Mouse (Mus musculus): Measurements from ENCODE around the gene Gak. TPM values are rescaled to one million over a fixed set of nuclear protein-coding genes. Genes with fewer than 3 reads are reported as not detected.

Gak gene
- total and polyA plus RNA-seq, 3 experiments, result 49.9 to 67.3 (median 65.2) TPM

DNA sequence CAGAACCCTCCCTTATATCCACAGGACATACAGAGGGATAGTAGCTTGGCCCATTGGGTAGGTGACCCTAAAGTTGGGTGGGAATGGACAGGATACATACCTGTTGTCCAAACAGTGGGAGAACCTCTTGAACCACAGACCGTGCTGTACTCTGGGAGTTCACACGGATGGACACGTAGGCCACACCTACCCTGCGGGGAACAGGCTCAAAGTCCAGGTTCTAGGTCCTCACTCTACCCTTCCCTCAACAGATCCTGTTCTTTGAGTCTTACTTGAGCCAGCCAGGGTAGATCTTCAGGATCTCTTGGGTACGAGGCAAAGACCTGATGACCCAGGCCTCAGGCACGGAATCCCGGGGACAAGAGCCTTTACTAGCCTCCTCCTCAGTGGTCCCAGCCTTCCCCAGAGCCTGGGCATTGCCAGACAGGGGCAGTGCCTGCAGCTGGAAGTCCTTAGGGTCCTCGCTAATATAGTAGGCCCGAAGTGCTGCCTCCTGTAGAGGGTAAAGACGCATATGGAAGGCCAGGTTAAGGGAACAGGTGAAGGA lies 25.0 kb upstream of the Gak start:
- no peak for DNase-seq (ENCODE audit: extremely low read depth)
- Histone ChIP-seq H3K9me3 (replicated peaks; ENCODE audit: low read length) (no peaks in the 10 kb centered on the region), H3K4me1 (ENCODE audit: control insufficient read depth in 1 of 2, insufficient read depth in 2 of 2) (peaks cover 0 to 11% of the 10 kb centered on the region in 2 experiments; a peak in 2 of 4 replicates), H3K4me3 (replicated peaks in 1 of 3; ENCODE audit: low read depth in 2 of 3, low read length in 2 of 3, poor library complexity in 1 of 3) (no peak overlapping the region), H3K4me2 (ENCODE audit: insufficient read depth, low read depth, poor library complexity, severe bottlenecking) (no peak overlapping the region), H3K27ac (ENCODE audit: insufficient read depth, low read depth) (no peak overlapping the region), H3K79me2 (replicated peaks; ENCODE audit: control insufficient read depth, extremely low read depth, insufficient read depth, poor library complexity, severe bottlenecking) (no peaks in the 10 kb centered on the region), H3K36me3 (replicated peaks in 1 of 2; ENCODE audit: control insufficient read depth in 1 of 2, insufficient read depth in 1 of 2, low read length in 1 of 2) (peaks cover 62 to 89% of the 10 kb centered on the region in 2 experiments), H3K27me3 (replicated peaks) (no peaks in the 10 kb centered on the region), H3K9ac (ENCODE audit: insufficient read depth, low read depth) (no peak overlapping the region)
- in situ Hi-C loops (cut with MboI; ENCODE audit: low pct_ligation_motif_present, low pct_unique_long_range_greater_than_20kb, low sequenced_read_pairs) (loop anchor here (25.0 kb wide), 1 partner anchor 217 kb away; the partner anchor contains the start of genes Atp5k and Mfsd7a), dilution Hi-C loops (cut with MboI; ENCODE audit: extremely low pct_ligation_motif_present, extremely low pct_unique_long_range_greater_than_20kb, low sequenced_read_pairs) (no loop called here)
- TF ChIP-seq JUND (conservative IDR thresholded peaks at IDR 0.05; ENCODE audit: low read depth, low read length) (no peak), MXI1 (IDR thresholded peaks at IDR 0.05; ENCODE audit: low read depth, low read length) (no peak), CHD1 (IDR thresholded peaks at IDR 0.05; ENCODE audit: low read depth, low read length) (no peak), GABPA (IDR thresholded peaks at IDR 0.05; ENCODE audit: insufficient replicate concordance, low read depth, low read length) (no peak), NRF1 (IDR thresholded peaks at IDR 0.05; ENCODE audit: low read depth, low read length) (no peak), MEF2A (IDR thresholded peaks at IDR 0.05; ENCODE audit: borderline replicate concordance, low read depth, low read length) (no peak), HCFC1 (IDR thresholded peaks at IDR 0.05; ENCODE audit: low read depth, low read length) (no peak), IRF4 (IDR thresholded peaks at IDR 0.05; ENCODE audit: low read depth, low read length) (no peak), ZC3H11A (IDR thresholded peaks at IDR 0.05; ENCODE audit: low read depth, low read length) (no peak), USF1 (IDR thresholded peaks at IDR 0.05; ENCODE audit: low read depth, low read length) (no peak), TCF12 (IDR thresholded peaks at IDR 0.05; ENCODE audit: low read depth, low read length) (no peak)

DNA sequence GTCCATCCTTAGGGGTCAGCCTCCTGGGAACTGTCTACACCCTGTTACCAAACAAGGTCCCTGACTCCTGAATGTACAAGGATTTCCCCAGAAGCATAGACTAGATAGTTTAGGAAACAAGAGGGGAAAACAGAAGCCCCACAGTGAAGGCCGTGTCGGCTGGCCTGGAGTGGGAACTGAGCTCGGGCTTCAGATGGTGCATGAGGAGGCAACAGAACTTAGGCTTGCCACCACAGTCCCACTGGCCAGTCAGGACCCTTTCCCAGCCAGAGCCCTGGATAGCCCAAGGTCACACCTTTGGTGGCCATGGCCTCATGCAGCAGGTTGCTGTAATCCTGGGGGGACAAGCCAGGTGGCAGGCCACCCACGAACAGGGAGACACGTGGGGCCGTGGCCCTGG lies 23.8 kb upstream of the Gak start:
- Histone ChIP-seq H3K27ac (ENCODE audit: insufficient read depth, low read depth) (no peak overlapping the region), H3K36me3 (replicated peaks in 1 of 2; ENCODE audit: control insufficient read depth in 1 of 2, insufficient read depth in 1 of 2, low read length in 1 of 2) (peaks cover 73 to 98% of the 10 kb centered on the region in 2 experiments), H3K79me2 (replicated peaks; ENCODE audit: control insufficient read depth, extremely low read depth, insufficient read depth, poor library complexity, severe bottlenecking) (no peaks in the 10 kb centered on the region), H3K9ac (ENCODE audit: insufficient read depth, low read depth) (no peak overlapping the region), H3K4me1 (ENCODE audit: control insufficient read depth in 1 of 2, insufficient read depth in 2 of 2) (peaks cover 0 to 6% of the 10 kb centered on the region in 2 experiments; a peak in 1 of 4 replicates), H3K9me3 (replicated peaks; ENCODE audit: low read length) (no peaks in the 10 kb centered on the region), H3K4me2 (ENCODE audit: insufficient read depth, low read depth, poor library complexity, severe bottlenecking) (no peak overlapping the region), H3K27me3 (replicated peaks) (no peaks in the 10 kb centered on the region), H3K4me3 (replicated peaks in 1 of 3; ENCODE audit: low read depth in 2 of 3, low read length in 2 of 3, poor library complexity in 1 of 3) (no peak overlapping the region)
- TF ChIP-seq NRF1 (IDR thresholded peaks at IDR 0.05; ENCODE audit: low read depth, low read length), result no peak
- TF ChIP-seq JUN (IDR thresholded peaks at IDR 0.05; ENCODE audit: insufficient read depth, low read depth, low read length), result no peak
- no peak for TF ChIP-seq TCF12 (IDR thresholded peaks at IDR 0.05; ENCODE audit: low read depth, low read length)
- TF ChIP-seq RCOR1 (conservative IDR thresholded peaks at IDR 0.05; ENCODE audit: low read depth, low read length), result no peak
- TF ChIP-seq USF2 (conservative IDR thresholded peaks at IDR 0.05; ENCODE audit: low read depth, low read length), result no peak
- no peak for TF ChIP-seq IRF4 (IDR thresholded peaks at IDR 0.05; ENCODE audit: low read depth, low read length)
- no peak for TF ChIP-seq SIN3A (IDR thresholded peaks at IDR 0.05; ENCODE audit: low read length)
- TF ChIP-seq BHLHE40 (IDR thresholded peaks at IDR 0.05; ENCODE audit: low read depth, low read length), result no peak
- no peak for TF ChIP-seq RAD21 (IDR thresholded peaks at IDR 0.05; ENCODE audit: low read depth, low read length)
- TF ChIP-seq ELF1 (IDR thresholded peaks at IDR 0.05; ENCODE audit: low read depth, low read length), result no peak
- no peak for TF ChIP-seq NELFE (IDR thresholded peaks at IDR 0.05; ENCODE audit: low read depth, low read length)
- TF ChIP-seq MYC (IDR thresholded peaks at IDR 0.05; ENCODE audit: low read depth, low read length), result no peak
- no peak for TF ChIP-seq E2F4 (IDR thresholded peaks at IDR 0.05; ENCODE audit: insufficient replicate concordance, low read depth, low read length)
- TF ChIP-seq MEF2A (IDR thresholded peaks at IDR 0.05; ENCODE audit: borderline replicate concordance, low read depth, low read length), result no peak
- TF ChIP-seq CHD2 (IDR thresholded peaks at IDR 0.05; ENCODE audit: low read length), result no peak
- no peak for TF ChIP-seq USF1 (IDR thresholded peaks at IDR 0.05; ENCODE audit: low read depth, low read length)
- no peak for TF ChIP-seq ZMIZ1 (IDR thresholded peaks at IDR 0.05; ENCODE audit: low read depth, low read length)
- DNase-seq (ENCODE audit: extremely low read depth), result no peak
- dilution Hi-C loops (cut with MboI; ENCODE audit: extremely low pct_ligation_motif_present, extremely low pct_unique_long_range_greater_than_20kb, low sequenced_read_pairs), result no loop called here
- in situ Hi-C loops (cut with MboI; ENCODE audit: low pct_ligation_motif_present, low pct_unique_long_range_greater_than_20kb, low sequenced_read_pairs), result loop anchor here (25.0 kb wide), 1 partner anchor 216 kb away; the partner anchor contains the start of genes Atp5k and Mfsd7a

All from CH12.LX (cell line).